Mouse (Mus musculus): Measurements from ENCODE around the gene Tekt3. TPM values are rescaled to one million over a fixed set of nuclear protein-coding genes. Genes with fewer than 3 reads are reported as not detected.

Tekt3 gene
- polyA plus RNA-seq, 1 experiment, result not detected

DNA sequence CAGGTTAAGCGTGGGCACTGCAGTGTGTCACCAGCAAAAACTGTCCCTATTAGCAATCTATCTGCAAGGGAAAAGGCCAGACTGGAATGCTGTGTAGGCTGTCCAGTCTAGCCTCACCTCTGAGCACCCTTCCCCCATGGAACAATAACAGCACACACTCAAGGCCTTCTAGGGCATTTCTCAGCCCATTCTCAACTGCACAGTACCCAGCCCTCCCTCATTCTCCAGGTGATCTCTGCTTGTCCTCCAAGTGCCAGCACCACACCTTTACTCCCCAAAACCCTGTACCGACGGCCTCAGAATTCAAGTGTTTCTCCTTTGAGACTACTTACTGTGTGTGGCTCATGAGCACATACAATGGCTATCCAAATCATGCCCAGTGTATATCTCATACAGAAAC lies 33.3 kb upstream of the Tekt3 start:
- Histone ChIP-seq H3K4me1 (ENCODE audit: control insufficient read depth, insufficient read depth, low read length) (0 out of 2 replicates have a peak, but pooled peaks cover 2% of the 10 kb centered on the region), H3K4me3 (ENCODE audit: insufficient read depth, low read length) (no peak overlapping the region), H3K27ac (ENCODE audit: insufficient read depth, low read length) (no peak overlapping the region)
- no peak for TF ChIP-seq CTCF (IDR thresholded peaks at IDR 0.05; ENCODE audit: extremely low read depth, insufficient read depth, low read length)
- TF ChIP-seq POLR2A (IDR thresholded peaks at IDR 0.05; ENCODE audit: extremely low read depth, insufficient read depth, low read length), result no peak

DNA sequence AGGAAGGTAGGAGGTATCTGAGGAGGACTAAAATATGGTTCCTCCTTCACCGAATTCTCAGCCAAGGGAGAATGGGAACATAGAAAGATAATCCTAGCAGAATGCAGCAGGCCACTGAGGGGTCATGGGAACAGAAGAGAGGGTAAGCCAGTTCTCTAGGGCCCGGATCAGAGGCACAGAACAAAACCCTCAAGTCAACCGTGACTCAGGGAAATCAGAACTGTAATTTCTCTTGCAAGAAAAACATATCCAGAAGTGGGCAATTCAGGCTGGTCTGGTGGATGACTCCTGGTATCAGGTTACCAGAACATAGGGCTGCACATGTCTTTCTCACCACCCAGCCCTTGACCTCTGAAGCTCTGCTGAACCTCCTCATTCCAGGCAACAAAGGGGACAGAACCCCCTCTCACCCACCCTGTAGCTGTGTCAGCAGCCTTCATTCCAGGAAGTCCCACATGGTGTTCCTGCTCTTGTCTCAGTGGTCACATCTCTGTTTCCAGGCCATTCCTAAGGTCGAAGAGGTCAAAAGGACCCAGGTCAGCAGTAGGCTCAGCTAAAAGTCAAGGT lies 32.2 kb upstream of the Tekt3 start:
- TF ChIP-seq POLR2A (IDR thresholded peaks at IDR 0.05; ENCODE audit: extremely low read depth, insufficient read depth, low read length) (no peak), CTCF (IDR thresholded peaks at IDR 0.05; ENCODE audit: extremely low read depth, insufficient read depth, low read length) (no peak)
- Histone ChIP-seq H3K27ac (ENCODE audit: insufficient read depth, low read length) (no peak overlapping the region), H3K4me3 (ENCODE audit: insufficient read depth, low read length) (no peak overlapping the region), H3K4me1 (ENCODE audit: control insufficient read depth, insufficient read depth, low read length) (0 out of 2 replicates have a peak, but pooled peaks cover 2% of the 10 kb centered on the region)

DNA sequence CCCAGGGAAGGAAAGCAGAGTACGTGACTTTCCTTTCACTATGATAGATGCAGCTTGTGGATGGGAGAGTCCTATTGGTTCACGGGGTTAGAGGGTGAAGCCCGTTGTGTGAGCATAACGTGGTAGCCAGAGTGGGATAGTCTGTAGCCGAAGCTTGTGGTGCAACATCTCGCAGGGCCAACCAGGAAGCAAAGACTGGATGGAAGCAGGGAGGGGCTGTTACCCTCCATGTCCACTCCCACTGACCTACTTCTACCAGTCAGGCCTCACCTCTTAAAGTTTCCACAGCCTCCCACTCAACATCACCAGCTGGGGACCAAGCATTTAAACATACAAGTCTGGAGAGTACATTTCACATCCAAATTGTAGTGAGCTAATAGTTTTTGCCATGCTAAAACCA lies 31.7 kb upstream of the Tekt3 start:
- Histone ChIP-seq H3K4me3 (ENCODE audit: insufficient read depth, low read length) (no peak overlapping the region), H3K4me1 (ENCODE audit: control insufficient read depth, insufficient read depth, low read length) (0 out of 2 replicates have a peak, but pooled peaks cover 2% of the 10 kb centered on the region), H3K27ac (ENCODE audit: insufficient read depth, low read length) (no peak overlapping the region)
- TF ChIP-seq CTCF (IDR thresholded peaks at IDR 0.05; ENCODE audit: extremely low read depth, insufficient read depth, low read length) (no peak), POLR2A (IDR thresholded peaks at IDR 0.05; ENCODE audit: extremely low read depth, insufficient read depth, low read length) (no peak)

DNA sequence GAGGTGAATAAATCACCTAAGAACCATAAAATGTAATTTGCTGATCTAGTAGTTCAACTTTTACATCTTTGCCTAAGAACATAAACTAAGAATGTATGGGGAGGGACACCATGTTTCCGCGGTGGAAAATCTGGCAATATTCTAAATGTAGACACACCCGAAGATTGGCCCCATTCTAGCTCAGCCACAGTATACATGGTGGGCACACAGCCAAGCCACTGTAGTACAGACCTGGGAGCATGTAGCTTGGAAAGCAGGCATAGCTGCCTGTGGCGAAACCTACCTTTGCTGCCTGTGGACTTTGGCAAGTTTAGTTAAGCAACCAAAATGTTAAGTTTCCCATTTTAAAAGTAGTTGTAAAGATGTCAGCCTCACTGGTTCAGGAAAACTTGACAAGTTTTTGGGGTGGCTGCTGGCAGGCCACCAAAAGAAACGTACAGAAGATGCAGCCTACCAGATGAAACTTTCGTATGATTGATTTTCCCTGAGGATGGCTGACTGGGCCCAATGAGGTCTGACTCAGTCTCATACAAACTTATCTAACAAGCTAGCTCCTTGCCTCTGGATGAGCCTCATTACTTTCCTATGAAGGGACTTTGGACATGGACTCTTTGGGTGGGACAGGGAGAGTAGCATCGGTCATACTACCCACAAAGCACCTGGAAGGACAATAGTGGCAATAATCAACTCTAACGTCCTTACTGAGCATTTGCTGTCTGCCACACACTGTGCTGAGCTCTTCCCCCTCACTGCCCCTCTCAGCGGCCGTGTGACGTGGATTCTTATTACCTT lies 25.8 kb upstream of the Tekt3 start:
- Histone ChIP-seq H3K4me3 (ENCODE audit: insufficient read depth, low read length) (no peak overlapping the region), H3K4me1 (ENCODE audit: control insufficient read depth, insufficient read depth, low read length) (no peaks in the 10 kb centered on the region; the same call in 1 of the 2 replicates), H3K27ac (ENCODE audit: insufficient read depth, low read length) (no peak overlapping the region)
- TF ChIP-seq CTCF (IDR thresholded peaks at IDR 0.05; ENCODE audit: extremely low read depth, insufficient read depth, low read length), result no peak
- TF ChIP-seq POLR2A (IDR thresholded peaks at IDR 0.05; ENCODE audit: extremely low read depth, insufficient read depth, low read length), result no peak

DNA sequence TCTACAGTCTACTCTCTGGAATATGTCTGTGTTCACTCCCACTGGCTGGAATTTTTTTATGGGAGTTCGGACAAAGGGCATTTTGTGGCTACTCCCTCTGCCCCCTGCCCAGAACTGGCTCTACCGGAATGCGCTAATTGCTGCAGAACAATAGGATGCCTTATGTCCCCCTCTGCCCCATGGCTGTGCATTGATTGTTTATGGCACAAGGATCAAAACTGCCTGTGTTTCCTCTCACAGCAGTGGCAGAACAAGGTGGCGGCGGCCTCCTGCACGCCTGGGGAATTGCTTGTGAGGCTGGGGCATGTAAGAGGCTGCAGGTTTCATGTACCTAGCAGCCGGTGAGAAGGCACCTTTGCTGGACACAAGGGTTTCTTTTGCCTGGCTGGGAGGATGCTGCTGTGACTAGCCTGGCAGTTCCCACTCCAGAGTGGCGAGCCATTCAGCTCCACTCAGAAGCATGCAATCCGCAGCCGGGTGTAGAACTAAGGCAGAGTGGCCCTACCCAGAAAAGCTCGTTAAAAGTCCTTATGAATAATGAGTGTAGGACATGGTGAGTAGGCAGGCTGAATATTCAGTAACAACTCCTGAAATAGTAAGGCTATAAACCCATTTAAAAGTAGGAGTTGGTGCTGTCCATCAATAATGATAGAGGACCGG lies 21.3 kb upstream of the Tekt3 start:
- H3K27ac ChIP-seq (ENCODE audit: insufficient read depth, low read length), result no peak overlapping the region
- no peak overlapping the region for H3K4me3 ChIP-seq (ENCODE audit: insufficient read depth, low read length)
- H3K4me1 ChIP-seq (ENCODE audit: control insufficient read depth, insufficient read depth, low read length), result no peaks in the 10 kb centered on the region; the same call in 1 of the 2 replicates
- TF ChIP-seq CTCF (IDR thresholded peaks at IDR 0.05; ENCODE audit: extremely low read depth, insufficient read depth, low read length) (no peak), POLR2A (IDR thresholded peaks at IDR 0.05; ENCODE audit: extremely low read depth, insufficient read depth, low read length) (no peak)

DNA sequence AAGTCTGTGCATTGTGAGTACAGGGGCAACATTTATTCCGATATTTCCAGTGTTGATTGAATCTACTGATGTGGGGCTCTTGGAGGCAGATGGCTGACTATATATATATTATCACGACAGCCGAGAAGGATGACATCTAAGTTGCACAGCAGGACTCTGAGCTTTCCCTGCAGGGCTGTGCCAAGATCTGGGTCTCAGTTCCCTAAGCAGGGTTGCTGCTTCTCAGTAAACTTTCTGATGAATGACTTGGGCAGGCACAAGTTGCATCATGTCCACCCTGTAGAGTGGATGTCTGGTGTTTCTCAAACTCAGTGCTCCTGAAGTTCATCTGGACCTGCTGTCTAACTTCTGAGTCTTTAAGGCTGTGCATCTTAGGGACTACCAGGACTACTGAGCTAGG lies 15.7 kb upstream of the Tekt3 start:
- Histone ChIP-seq H3K27ac (ENCODE audit: insufficient read depth, low read length) (no peak overlapping the region), H3K4me3 (ENCODE audit: insufficient read depth, low read length) (no peak overlapping the region), H3K4me1 (ENCODE audit: control insufficient read depth, insufficient read depth, low read length) (no peaks in the 10 kb centered on the region)
- TF ChIP-seq POLR2A (IDR thresholded peaks at IDR 0.05; ENCODE audit: extremely low read depth, insufficient read depth, low read length) (no peak), CTCF (IDR thresholded peaks at IDR 0.05; ENCODE audit: extremely low read depth, insufficient read depth, low read length) (no peak)

DNA sequence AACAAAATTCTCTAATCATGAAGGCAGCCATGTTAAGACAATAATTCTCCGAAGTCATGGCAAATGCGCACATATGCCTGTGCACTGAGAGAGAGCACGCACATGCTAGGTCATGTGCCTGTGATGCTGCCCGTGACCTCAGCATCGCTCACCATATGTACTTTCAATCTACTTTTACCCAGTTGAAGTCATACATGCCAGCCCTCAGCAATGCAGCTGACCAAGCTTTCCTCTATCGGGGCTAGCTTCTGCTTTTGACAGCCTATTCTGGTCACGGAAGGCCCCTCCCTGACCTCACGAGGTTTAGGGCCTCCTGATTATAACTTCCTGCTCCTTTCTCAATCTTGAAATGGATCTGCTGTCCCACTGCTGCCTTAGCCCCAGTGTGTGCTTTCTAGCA lies 15.1 kb upstream of the Tekt3 start:
- no peak overlapping the region for H3K4me3 ChIP-seq (ENCODE audit: insufficient read depth, low read length)
- TF ChIP-seq POLR2A (IDR thresholded peaks at IDR 0.05; ENCODE audit: extremely low read depth, insufficient read depth, low read length) (no peak), CTCF (IDR thresholded peaks at IDR 0.05; ENCODE audit: extremely low read depth, insufficient read depth, low read length) (no peak)
- no peaks in the 10 kb centered on the region for H3K4me1 ChIP-seq (ENCODE audit: control insufficient read depth, insufficient read depth, low read length)
- 0 out of 2 replicates have a peak overlapping the region, but pooled peaks have one; percentile 38 for H3K27ac ChIP-seq (ENCODE audit: insufficient read depth, low read length)

DNA sequence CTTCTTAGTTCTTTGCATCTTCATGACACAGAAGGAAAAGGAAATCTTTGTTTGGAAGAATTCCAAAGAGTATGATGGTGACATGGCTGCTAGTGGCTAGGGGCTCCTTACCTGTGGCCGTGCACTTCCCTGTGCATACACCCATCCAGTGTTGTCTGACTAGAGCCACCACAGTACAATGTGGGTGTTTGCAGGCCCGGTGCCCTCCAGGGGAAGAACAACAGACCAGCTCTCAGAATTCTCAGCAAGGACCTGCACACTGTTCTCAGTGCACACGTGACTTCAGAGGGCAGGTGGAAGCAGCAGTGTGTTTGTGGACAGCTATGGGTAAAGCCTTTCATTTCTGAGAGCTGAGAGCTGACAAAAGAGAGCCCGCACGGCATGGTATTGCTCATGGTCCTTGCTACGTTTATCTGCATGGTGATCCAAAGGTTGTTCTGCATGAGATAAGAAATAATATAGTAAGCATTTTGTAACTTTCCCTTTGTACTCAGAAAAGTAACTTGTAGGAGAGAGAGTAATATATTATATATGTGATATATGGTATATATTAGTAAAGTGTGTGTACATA lies 11.0 kb upstream of the Tekt3 start:
- no peaks in the 10 kb centered on the region for H3K4me1 ChIP-seq (ENCODE audit: control insufficient read depth, insufficient read depth, low read length)
- no peak overlapping the region for H3K4me3 ChIP-seq (ENCODE audit: insufficient read depth, low read length)
- TF ChIP-seq POLR2A (IDR thresholded peaks at IDR 0.05; ENCODE audit: extremely low read depth, insufficient read depth, low read length), result no peak
- TF ChIP-seq CTCF (IDR thresholded peaks at IDR 0.05; ENCODE audit: extremely low read depth, insufficient read depth, low read length), result no peak
- H3K27ac ChIP-seq (ENCODE audit: insufficient read depth, low read length), result no peak overlapping the region

DNA sequence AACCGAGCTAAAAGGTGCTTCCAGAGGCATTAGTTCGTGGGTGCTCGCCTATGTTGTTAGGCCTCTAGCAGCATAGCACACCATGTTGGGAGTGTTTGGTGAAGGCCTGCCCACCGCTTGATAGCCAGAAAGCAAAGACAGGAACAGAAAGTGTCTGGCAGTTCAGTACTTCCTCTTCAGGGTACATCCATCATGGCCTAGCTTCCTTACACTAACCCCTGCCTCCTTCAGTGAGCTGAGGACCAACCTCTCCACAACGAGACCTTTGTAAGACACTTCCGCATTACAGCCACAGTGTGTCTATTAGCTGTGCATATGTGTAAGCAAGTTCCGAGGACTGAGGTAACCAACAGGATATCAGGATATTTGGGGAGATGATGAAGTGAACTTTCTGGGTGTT lies 10.4 kb upstream of the Tekt3 start:
- no peak overlapping the region for H3K27ac ChIP-seq (ENCODE audit: insufficient read depth, low read length)
- no peak for TF ChIP-seq CTCF (IDR thresholded peaks at IDR 0.05; ENCODE audit: extremely low read depth, insufficient read depth, low read length)
- TF ChIP-seq POLR2A (IDR thresholded peaks at IDR 0.05; ENCODE audit: extremely low read depth, insufficient read depth, low read length), result no peak
- H3K4me3 ChIP-seq (ENCODE audit: insufficient read depth, low read length), result no peak overlapping the region
- H3K4me1 ChIP-seq (ENCODE audit: control insufficient read depth, insufficient read depth, low read length), result no peaks in the 10 kb centered on the region
